Mouse (Mus musculus) thymus, adult 2 months (tissue): ENCODE results near the gene Prdm5.

Experiments
- CTCF ChIP-seq: fragments of 200-500 bp; IDR thresholded peaks from 2 replicates; pipeline ENCODE4 v1.5.1; 2012; ENCODE audit warnings: mild to moderate bottlenecking, control low read depth, low read length, moderate library complexity, borderline replicate concordance; ENCODE audit not compliant: control insufficient read depth, poor library complexity, insufficient read depth; ENCODE audit errors: extremely low read depth
- POLR2A ChIP-seq: fragments of 200-500 bp; IDR thresholded peaks from 2 replicates; pipeline ENCODE4 v1.6.1; 2012; ENCODE audit warnings: mild to moderate bottlenecking, low read length, control low read depth, moderate library complexity; ENCODE audit not compliant: control insufficient read depth, poor library complexity, insufficient read depth; ENCODE audit errors: extremely low read depth

DNA sequence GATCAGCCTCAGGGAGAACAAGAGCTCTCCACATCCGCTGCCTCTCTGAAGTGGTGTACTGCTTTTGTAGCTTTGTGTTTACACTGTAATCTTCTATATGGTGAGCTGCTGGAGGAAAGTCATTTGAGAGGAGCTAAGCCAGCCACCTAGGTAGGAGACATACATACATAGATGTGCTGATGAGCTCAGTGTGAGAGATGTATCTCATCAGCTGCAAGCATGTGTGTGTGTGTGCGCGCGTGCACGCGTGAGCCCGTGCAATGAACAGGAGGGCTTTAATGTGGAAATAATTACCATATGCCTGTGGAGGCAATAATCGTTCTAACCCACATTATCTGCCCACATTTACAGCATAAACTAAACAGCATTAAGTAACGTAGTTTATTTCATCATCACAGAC, 191.6 kb downstream of the Prdm5 start:
- no peak for TF ChIP-seq CTCF
- TF ChIP-seq POLR2A, result no peak
